Mouse (Mus musculus) spleen, adult 2 months (tissue): ENCODE results near the gene Fndc8. TPM values are rescaled to one million over a fixed set of nuclear protein-coding genes. Genes with fewer than 3 reads are reported as not detected.

Experiments
- DNase-seq, 2 experiments: peaks; one replicate each; pipeline versions ENCODE4 v3.0.0 to v3.0.0-alpha.2; 2012 to 2021; ENCODE audit warnings: low spot score in 2 of 2, low read depth in 1 of 2
- H3K27ac ChIP-seq: fragments of 200-500 bp; 2 replicates; pipeline ENCODE4 v1.5.1; 2012; ENCODE audit warnings: low read length, inconsistent platforms; ENCODE audit not compliant: insufficient read depth
- H3K27me3 ChIP-seq: fragments of 200-500 bp; 2 replicates; pipeline ENCODE4 v1.6.1; 2012; ENCODE audit warnings: mild to moderate bottlenecking, moderate library complexity, low read length, inconsistent platforms; ENCODE audit not compliant: control insufficient read depth, insufficient read depth
- H3K36me3 ChIP-seq: fragments of 200-500 bp; 2 replicates; pipeline ENCODE4 v1.6.1; 2012; ENCODE audit warnings: mild to moderate bottlenecking, low read length, inconsistent platforms; ENCODE audit not compliant: control insufficient read depth, insufficient read depth
- H3K4me1 ChIP-seq: fragments of 200-500 bp; 2 replicates; pipeline ENCODE4 v1.6.1; 2011; ENCODE audit warnings: inconsistent platforms; ENCODE audit not compliant: control insufficient read depth, insufficient read depth, insufficient read length
- H3K4me3 ChIP-seq: fragments of 200-500 bp; 2 replicates; pipeline ENCODE4 v1.5.1; 2011; ENCODE audit warnings: mild to moderate bottlenecking, inconsistent platforms; ENCODE audit not compliant: insufficient read depth, insufficient read length; ENCODE audit errors: extremely low read depth
- CTCF ChIP-seq: fragments of 200-500 bp; IDR thresholded peaks from 2 replicates; pipeline ENCODE4 v1.5.1; 2011; ENCODE audit warnings: mild to moderate bottlenecking, inconsistent platforms; ENCODE audit not compliant: insufficient read depth, insufficient read length, insufficient replicate concordance; ENCODE audit errors: extremely low read depth
- POLR2A ChIP-seq: fragments of 200-500 bp; IDR thresholded peaks from 2 replicates; pipeline ENCODE4 v1.6.1; 2011; ENCODE audit warnings: low read depth, low read length, inconsistent platforms
- WGBS: fragments of 180-500 bp; shearing (Covaris S2); methylation state at CpG from one replicate; pipeline ENCODE4 v1.1.7; 2018; 5-methylcytosine and 5-hydroxymethylcytosine counted together
- polyA plus RNA-seq: library from polyadenylated mRNA; depleted of rRNA; stranded (reverse); fragments of >200 nt; gene quantifications from 2 replicates; pipeline ENCODE4 v1.2.3, GENCODE M21; 2012; rRNA removed

The Fndc8 gene
- 0.06 and 0.07 TPM in 2 replicates for polyA plus RNA-seq

GRCm38 (mm10) chr11:82891936-82892335 lies at the start of gene Fndc8:
Gene Fndc8 (plus strand): TSS chr11:82892124.
- 48% methylated on average over 7 of the region's 7 CpGs for WGBS
- H3K4me1 ChIP-seq = no peaks in the 10 kb centered on the region; the same call in 1 of the 2 replicates
- H3K36me3 ChIP-seq = no peaks in the 10 kb centered on the region
- H3K4me3 ChIP-seq = no peak within 1 kb of the TSS
- TF ChIP-seq POLR2A (no peak), CTCF (no peak)
- DNase-seq = no peak
- no peaks in the 10 kb centered on the region for H3K27me3 ChIP-seq
- H3K27ac ChIP-seq = no peak within 1 kb of the TSS

GRCm38 (mm10) chr11:82844771-82845414 lies 47.0 kb upstream of the Fndc8 start:
- H3K4me1 ChIP-seq = peaks cover 4% of the 10 kb centered on the region; the same call in 1 of the 2 replicates
- H3K36me3 ChIP-seq = no peaks in the 10 kb centered on the region
- 46% methylated on average over 11 of the region's 11 CpGs for WGBS
- no peak for DNase-seq
- H3K27ac ChIP-seq = peak overlapping the region; percentile 1; the same call in 1 of the 2 replicates
- peak overlapping the region; percentile 9 for H3K4me3 ChIP-seq
- no peaks in the 10 kb centered on the region for H3K27me3 ChIP-seq
- TF ChIP-seq CTCF (no peak), POLR2A (no peak)

- TF ChIP-seq POLR2A (no peak), CTCF (no peak)
- Histone ChIP-seq H3K4me3 (peak overlapping the region; percentile 20; the same call in 1 of the 2 replicates), H3K27ac (peak overlapping the region; percentile 10; the same call in 1 of the 2 replicates), H3K27me3 (no peaks in the 10 kb centered on the region), H3K36me3 (no peaks in the 10 kb centered on the region), H3K4me1 (peaks cover 4% of the 10 kb centered on the region; the same call in 1 of the 2 replicates)
- WGBS = 7% methylated on average over 16 of the region's 16 CpGs
- DNase-seq = peak; percentile 24 to 31
These were observed 46.4 kb upstream of the Fndc8 start for GRCm38 (mm10) chr11:82845415-82846078.

- Histone ChIP-seq H3K36me3 (no peaks in the 10 kb centered on the region), H3K27ac (peak overlapping the region; percentile 10; the same call in 1 of the 2 replicates), H3K4me1 (peaks cover 4% of the 10 kb centered on the region; the same call in 1 of the 2 replicates), H3K27me3 (no peaks in the 10 kb centered on the region), H3K4me3 (peak overlapping the region; percentile 20; the same call in 1 of the 2 replicates)
- 32% methylated on average over 4 of the region's 4 CpGs for WGBS
- DNase-seq = no peak
- TF ChIP-seq CTCF (no peak), POLR2A (no peak)
These were observed 45.9 kb upstream of the Fndc8 start for GRCm38 (mm10) chr11:82846079-82846436.

GRCm38 (mm10) chr11:82846938-82847337 lies 45.0 kb upstream of the Fndc8 start:
- H3K27ac ChIP-seq = no peak overlapping the region; the same call in 1 of the 2 replicates
- no peaks in the 10 kb centered on the region for H3K36me3 ChIP-seq
- peaks cover 4% of the 10 kb centered on the region; the same call in 1 of the 2 replicates for H3K4me1 ChIP-seq
- H3K4me3 ChIP-seq = no peak overlapping the region
- H3K27me3 ChIP-seq = no peaks in the 10 kb centered on the region
- no peak for DNase-seq
- TF ChIP-seq CTCF (no peak), POLR2A (no peak)
- 83% methylated on average over 3 of the region's 3 CpGs for WGBS

- no peak for TF ChIP-seq POLR2A
- TF ChIP-seq CTCF = no peak
- DNase-seq = no peak
- Histone ChIP-seq H3K27ac (0 out of 2 replicates have a peak overlapping the region, but pooled peaks have one; percentile 36), H3K4me1 (peaks cover 4% of the 10 kb centered on the region; the same call in 1 of the 2 replicates), H3K4me3 (no peak overlapping the region), H3K36me3 (no peaks in the 10 kb centered on the region), H3K27me3 (no peaks in the 10 kb centered on the region)
- WGBS = 84% methylated on average over 6 of the region's 6 CpGs
These were observed 44.3 kb upstream of the Fndc8 start for GRCm38 (mm10) chr11:82847571-82848000.
